Mouse (Mus musculus) lung, adult 2 months (tissue): ENCODE measurements at regions not wholly inside any gene's neighbourhood (a gene's known extent, or its start where the extent isn't known, plus 50 kb on each side); places are given as distances from the start of the nearest gene placed in this dataset.

Experiments
- CTCF ChIP-seq: fragments of 200-500 bp; IDR thresholded peaks from 2 replicates; pipeline ENCODE4 v1.5.1; 2011; ENCODE audit warnings: mild to moderate bottlenecking, low read length, control low read depth; ENCODE audit not compliant: insufficient read depth
- POLR2A ChIP-seq: fragments of 200-500 bp; IDR thresholded peaks from 2 replicates; pipeline ENCODE4 v1.6.1; 2011; ENCODE audit warnings: low read depth, mild to moderate bottlenecking, control low read depth, low read length, borderline replicate concordance; ENCODE audit errors: extremely low read depth

DNA sequence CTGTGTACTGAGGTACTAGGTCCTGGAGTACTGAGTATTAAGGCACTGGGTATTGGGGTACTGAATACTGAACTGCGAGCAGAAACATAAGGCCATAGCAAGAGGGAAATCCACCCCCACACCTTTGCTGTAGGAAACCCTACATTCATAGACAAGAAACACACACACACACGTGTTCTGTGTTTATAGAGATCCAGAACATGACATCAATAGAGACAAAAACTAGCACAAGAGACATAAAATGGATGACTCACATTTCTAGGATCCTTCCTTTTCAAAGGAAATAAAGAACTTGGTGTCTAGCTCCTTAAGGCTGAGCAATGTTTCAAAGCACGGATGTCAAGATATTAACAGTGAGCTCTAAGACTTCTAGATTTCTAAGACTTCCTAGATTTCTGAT, 49.9 kb upstream of the Nepro start:
- no peak for TF ChIP-seq CTCF
- no peak for TF ChIP-seq POLR2A
